Mouse (Mus musculus) cerebellum, postnatal 36 days (tissue): ENCODE results near the gene Arhgap9.
"Not testable (repeated sequence)": the region's sequence is repeated elsewhere in the genome, so short reads cannot be mapped to it uniquely, and the experiment has no call there.

Experiments
- DNase-seq, 2 experiments: peaks; one replicate each; pipeline ENCODE4 v3.0.0; 2021 to 2022; ENCODE audit warnings: mixed read lengths in 2 of 2

Arhgap9 gene

DNA sequence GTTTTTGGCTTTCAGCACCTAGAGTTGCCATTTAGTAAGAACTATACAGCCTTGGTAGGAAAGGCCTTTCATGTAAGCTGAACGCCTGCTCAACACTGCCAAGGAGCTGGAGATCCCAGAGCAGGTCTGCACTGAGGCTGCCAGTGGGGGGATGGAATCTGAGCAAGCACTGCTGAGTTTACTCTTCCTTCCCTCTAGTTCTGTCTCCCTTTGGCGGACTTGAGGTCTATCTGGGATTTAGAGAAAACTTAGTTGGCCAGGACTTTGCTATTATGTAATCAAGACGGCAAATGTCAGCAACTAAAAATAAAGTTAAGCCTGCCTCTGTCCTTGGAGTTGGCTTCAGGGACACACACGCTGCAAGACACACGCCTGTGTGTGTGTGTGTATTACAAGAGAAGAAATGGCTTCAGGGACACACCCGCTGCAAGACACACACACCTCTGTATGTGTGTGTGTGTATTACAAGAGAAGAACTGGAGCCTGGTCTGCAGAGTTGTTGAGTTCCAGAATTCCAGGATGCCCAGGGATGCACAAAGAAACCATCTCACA, 28.7 kb upstream of the Arhgap9 start:
- DNase-seq: no peak

DNA sequence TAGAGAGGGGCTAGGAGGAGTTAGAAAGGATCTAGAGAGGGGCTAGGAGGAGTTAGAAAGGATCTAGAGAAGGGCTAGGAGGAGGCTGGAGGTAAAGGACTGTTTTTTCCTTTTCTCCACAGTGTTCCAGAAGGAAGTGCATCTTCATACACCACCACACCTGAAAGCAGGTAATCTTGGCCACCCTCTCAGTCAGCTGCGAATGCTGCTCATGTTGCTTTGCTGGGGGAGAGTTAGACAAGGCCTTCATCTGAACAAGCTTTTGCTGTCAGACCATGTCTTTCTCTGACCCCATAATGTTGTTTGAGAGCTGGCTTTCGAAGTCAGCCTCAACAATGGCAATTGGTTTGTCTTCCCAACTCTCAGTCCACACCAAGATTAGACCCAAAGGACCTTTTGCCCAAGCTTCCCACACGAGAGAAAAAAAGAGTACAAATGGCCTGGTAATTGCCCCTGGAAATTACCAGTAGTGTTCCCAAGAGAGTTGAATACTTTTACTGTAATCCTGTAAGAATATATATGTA, 28.1 kb upstream of the Arhgap9 start:
- no peak for DNase-seq

DNA sequence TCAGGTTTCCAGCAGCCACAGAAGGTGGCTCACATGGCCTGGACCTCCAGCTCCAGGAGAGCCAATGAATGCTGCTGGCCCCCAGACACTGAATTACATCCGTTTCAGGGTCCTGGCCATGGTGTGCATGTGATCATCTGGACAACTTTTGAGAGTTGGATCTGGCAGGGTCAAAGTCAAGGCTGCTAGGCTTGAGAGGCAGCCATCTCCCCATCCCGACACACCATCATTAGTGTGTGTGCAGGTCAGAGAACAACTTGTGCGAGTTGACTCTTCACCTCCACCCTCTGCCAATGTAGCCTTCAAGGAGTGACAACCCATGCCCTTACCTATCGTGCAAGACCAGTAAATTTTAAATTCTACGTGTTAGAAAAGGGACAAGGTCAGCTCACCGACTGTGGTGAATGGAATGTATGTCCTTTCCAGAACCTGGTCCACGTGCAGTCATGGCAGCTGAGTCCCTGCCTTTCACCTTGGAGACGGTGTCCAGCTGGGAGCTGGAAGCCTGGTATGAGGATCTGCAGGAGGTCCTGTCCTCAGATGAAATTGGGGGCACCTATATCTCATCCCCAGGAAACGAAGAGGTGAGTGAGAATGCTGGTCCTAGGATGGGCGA, 26.8 kb upstream of the Arhgap9 start:
- DNase-seq: no peak

DNA sequence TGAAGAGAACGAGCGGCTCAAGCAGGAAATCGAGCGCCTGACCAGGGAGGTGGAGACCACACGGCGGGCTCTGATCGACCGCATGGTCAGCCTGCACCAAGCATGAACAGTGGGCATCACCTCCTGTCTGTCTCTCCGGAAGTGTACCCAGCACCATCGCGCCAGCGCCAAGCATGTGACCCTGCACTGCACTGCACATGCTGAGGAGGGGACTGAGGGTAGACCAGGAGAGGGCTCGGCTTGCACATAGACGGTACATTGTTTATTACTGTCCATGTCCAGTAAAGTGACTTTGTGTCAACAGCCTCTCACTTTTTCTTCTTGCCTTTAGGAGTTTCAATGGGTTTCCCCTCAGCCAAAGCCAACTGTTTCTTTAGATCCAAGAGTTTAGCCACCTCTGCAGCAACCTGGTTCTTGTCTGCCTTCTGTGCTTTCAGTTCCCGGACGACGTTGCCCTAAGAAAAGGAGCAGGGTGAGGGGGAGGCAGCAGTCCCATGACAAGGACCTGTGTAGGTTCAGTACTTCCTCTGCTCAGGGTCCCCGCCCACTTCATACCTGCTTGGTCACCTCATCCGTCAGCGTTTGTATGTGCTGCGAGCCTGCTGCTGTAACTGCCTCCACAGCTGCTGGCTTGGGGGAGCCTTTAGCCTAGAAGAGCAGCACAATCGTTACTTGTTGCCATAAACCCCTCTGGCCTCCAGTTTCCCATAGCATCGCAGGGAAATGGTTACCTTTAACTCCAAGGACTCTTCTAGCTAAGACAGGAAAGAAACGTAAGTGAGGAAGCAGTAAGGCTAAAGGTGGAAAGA, 25.6 kb upstream of the Arhgap9 start:
- no peak for DNase-seq

DNA sequence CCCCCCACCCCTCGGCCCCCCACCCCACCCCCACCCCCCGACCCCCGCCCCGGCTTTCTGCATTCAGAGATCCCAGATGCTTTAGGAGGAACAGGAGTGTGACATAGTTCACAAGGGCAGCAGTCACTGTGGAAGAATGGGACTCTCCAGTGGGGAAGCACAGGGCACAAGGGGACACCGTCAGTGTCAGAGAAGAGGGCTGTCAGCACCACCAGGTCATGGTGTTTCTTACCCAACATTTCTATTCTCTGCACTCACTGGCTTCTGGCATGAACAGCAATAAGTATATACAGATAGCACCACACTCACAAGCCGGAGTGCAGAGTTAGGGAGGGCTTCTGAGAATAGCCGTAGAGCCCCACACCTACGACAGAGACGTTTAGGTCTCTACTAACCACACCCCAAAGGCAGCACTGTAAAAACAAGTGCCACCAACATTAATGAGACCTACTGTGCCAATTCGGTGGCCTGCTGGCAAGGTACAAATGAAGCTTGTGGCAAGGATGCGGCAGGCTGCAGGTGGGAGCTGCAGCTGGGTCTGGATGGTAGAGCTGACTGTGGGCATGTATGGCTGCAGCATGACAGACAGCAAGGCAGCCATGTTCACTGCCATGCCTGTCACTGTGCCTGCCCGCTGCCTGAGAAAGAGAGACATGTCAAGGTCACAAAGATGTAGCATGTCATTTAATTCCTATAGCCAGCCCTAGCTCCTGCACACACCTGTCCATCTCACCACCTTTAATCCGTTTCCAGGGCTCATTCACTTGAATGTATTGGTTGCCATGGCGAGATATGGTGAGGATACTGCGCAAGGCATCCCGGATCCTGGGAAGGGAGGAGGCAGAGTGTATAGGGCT, 24.5 kb upstream of the Arhgap9 start:
- no peak for DNase-seq

DNA sequence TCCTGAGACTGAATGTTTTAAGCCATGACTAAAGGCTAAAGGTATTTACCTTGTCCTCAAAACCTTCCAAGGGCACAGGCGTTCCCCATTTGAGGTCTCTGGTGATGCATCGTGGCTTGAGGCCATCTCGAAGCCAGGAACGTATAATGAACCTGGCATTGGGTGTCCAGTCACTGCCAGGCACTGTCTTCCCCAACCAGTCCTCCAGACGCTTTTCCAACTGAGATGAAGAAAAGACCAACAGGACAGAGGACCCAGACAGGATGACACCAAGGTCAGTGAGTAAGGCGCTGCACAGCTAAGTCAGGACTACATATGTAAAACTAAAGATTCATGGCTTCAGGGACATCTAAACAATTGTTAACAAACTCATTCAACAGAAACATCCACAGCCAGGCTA, 21.4 kb upstream of the Arhgap9 start:
- no peak for DNase-seq

DNA sequence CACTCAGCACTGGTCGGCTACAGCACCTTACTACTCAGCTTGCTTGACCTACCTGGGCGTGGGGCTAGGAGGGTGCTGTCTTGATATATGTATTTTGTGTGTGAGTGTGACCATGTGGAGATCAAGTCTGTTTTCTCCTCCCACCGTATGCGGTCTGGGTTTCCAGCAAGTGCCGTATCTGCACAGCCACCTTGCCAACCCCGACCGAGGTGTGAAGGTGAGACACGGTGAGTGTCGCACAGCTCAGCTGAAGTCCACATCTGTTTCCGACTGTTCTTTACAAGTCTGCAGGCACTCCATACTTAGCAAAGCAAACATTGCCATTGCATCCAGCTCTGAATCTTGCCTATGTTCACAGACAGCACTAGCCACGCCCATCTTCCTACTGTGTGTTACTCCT, 18.6 kb upstream of the Arhgap9 start:
- no peak for DNase-seq

DNA sequence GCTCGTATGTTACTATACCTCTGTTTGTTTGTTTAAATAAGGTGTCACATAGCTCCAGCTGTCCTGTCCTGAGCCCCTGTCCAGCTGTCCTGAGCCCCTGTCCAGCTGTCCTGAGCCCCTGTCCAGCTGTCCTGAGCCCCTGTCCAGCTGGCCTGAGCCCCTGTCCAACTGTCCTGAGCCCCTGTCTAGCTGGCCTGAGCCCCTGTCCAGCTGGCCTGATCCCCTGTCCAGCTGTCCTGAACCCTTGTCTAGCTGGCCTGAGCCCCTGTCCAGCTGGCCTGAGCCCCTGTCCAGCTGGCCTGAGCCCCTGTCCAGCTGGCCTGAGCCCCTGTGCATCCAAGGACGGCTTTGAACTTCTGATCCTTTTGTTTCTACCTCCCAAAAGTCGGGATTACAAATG, 12.6 kb upstream of the Arhgap9 start:
- DNase-seq: not testable (repeated sequence)

DNA sequence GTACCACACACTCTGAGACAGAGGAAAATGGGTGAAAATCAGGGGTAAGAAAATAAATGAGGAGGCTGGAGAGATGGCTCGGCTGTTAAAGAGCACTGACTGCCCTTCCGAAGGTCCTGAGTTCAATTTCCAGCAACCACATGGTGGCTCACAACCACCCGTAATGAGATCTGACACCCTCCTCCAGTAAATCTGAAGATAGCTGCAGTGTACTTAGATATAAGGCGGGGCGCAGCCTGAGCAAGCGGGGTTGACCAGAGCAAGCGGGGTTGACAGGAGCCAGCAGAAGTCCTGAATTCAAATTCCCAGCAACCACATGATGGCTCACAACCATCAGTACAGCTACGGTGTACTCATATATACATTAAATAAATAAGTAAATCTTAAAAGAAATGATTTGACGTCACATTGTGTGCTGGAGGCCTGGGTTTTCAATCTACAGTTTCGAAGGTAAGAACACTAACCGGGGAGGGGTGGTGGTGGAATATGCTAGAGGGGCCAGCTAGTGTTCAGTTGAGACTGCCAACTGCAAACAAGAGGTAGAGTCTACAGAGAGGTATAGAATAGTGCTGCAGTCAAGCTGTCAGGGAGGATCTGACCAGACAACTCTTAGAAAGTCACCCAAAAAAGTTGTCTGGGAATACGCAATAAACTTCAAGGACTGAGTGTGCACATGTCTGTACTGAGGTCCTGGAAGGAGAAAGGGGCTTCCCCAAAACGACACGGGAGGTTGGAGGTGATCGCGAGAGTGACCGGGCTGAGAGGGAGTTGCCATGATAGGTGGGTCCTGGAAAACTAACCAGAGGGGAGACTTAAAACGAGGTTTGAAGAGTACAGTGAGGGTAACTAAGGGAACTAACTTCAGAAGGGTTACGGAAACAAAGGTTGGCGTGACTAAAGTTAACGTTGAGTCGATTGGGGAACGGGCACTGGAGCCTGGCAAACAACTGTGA, 11.0 kb upstream of the Arhgap9 start:
- no peak for DNase-seq

DNA sequence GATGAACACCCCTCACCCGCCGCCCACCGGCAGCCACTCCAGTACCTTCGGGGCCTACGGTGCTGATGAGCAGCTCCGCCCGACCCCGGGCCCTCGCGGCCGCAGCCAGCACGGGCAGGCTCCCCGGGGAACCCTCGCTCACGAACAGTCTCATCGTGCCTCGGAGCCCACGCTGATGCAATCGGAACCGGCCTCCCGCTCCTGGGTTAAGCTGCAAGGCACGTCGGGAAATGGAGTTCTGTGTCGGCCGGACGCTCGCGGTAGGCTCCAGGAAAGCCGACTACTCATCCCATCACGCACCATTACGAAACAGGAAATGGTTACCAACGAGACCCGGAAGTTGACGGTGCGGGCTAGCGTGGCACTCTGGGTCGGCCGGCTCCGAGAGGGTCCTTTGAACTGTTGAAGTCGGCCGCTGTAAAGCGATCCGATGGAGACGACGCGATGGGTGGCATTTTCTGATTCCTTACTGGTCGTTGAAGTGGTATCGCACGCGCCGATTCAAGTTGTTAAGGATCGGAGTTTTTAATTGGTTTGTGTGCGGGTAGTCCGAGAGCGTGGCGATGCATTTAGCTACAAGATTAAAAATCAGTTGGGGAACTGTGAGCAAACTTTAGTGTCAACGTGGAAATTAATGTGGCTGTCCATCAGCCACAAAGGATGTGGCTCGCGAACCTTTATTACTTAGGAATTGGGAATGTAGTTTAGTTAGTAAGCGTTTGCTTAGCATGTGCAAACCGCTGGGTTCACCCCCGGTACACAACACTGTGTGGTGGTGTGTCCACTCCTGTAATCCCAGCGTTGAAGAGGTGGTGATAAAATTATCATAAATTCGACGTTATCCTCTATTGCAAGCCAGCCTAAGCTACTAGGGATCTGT, 10.0 kb upstream of the Arhgap9 start, which contains the start of gene Mars:
Gene Mars (minus strand): TSS at position 311 of the 880 bp plus-strand sequence.
- DNase-seq: peak; percentile 90 to 95

DNA sequence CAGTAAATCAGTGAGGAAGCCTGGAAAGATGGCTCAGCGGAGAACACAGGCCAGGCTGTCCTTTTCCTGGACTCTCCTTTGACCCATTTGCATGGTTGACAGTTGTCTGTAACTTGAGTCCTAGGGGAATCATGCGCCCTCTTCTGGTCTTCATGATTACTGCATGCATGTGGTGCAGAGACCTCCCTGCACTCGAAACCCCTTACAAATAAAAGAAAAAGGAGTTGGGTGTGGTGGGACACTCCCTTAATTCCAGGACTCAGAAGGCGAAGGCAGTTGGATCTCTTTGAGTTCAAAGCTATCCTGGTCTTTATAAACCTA, 9.4 kb upstream of the Arhgap9 start:
- peak; percentile 78 to 85 for DNase-seq

DNA sequence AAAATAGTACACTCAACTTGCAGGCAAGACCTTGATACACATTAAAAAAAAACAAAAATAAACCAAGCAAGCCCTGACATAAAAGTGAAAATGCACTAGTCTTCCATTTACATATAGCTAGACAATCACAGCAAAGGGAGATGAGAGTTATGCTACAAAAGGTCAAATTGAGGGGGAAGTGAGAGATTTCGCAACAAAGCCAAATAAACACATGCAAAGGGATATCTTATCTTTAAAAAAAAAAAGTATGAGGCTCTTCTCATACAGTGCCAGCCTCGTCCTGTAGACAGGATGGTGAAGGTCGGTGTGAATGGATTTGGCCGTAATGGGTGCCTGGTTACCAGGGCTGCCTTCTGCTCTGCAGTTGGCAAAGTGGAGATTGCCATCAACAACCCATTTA, 8.9 kb upstream of the Arhgap9 start:
- DNase-seq: no peak

DNA sequence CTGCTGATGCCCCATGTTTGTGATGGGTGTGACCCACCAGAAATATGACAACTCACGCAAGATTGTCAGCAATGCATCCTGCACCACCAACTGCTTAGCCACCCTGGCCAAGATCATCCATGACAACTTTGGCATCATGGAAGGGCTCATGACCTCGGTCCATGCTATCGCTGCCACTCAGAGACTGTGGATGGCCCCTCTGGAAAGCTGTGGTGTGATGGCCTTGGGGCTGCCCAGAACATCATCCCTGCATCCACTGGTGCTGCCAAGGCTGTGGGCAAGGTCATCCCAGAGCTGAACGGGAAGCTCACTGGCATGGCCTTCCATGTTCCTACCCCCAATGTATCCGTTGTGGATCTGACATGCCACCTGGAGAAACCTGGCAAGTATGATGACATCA, 8.2 kb upstream of the Arhgap9 start:
- DNase-seq: not testable (repeated sequence)

DNA sequence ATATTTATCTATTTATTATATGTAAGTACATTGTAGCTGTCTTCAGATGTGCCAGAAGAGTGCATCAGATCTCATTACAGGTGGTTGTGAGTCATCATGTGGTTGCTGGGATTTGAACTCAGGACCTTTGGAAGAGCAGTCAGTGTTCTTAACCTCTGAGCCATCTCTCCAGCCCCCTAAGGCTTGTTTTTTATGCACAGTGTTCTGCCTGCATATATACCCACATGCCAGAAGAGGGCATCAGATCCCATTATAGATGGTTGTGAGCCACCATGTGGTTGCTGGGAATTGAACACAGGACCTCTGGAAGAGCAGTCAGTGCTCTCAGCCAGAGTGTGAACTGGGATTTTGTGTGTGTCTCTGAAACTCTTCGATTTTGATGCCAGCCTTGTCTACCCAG, 6.8 kb upstream of the Arhgap9 start:
- DNase-seq: not testable (repeated sequence)

DNA sequence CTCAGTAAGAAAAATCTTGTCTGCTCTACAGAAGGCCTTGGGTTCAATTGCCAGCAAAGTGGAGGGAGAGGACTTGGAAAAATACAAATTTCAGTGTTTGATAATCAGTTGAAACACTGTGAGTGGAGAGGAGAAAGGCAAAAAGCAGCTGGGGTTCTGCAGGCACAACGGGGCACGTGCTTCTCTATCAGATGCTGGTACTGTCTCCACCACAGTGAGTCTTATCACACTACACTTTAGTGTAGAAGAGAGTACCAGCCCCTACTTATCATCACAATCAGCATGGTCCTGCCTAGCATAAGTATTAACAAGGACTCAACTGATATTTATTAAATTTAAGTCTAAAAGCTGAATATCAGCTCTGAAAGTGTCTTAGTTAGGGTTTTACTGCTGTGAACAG, 4.5 kb upstream of the Arhgap9 start:
- no peak for DNase-seq

DNA sequence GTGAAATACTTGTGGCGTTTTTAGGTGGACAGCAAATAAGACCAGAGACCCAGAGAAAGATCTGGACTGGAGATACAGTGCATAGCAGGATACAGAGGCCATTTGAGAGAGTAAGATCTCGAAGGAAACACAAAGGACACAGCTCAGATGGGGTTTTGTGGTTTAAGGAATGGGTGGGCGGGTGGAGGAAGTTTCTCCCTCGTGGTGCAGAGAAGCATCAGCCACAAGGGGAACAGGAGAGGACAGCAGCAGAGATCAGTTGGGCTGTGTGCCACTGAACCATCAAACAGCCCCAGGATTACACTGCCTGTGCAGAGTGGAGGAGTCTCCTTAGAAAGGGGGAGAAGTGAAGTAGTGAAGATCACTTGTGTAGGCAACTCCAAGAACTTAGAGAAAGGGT, 3.8 kb upstream of the Arhgap9 start:
- DNase-seq: no peak

DNA sequence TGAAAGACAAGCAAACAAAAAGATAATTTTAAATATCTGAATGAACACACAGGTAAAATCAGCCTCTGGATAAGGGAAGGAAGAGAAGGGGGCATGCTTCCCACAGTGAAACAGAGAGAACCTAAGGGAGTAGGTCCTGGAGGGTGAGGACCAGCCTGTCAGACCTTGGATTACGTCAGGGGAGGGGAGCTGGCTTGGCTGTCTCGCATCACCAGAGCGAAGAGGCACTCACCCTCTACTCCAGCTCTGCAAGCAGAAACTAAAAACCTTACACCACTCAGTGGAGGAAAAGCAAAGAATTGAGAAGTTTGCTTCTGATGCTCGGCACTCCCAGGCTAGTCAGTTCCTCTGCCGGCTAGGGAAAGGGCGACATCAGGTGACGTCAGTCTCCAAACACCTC, 1.8 kb upstream of the Arhgap9 start:
- no peak for DNase-seq

DNA sequence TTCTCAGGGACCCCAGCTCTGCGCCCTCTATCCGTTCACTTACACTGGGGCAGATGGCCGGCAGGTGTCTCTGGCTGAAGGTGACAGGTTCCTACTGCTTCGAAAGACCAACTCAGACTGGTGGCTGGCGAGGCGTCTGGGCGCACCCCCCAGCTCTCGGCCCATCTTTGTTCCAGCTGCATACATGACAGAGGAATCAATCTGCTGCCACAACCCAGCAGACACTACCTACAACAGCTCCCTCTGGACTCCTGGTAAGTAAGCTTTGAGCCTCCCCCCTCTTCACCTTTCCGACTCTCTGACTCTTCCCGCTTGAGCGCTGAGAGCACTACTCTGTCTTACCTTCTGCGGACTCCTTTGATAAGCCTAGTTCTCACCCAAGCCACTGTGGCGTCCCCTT, 414 bp downstream of the Arhgap9 start:
- DNase-seq: no peak

DNA sequence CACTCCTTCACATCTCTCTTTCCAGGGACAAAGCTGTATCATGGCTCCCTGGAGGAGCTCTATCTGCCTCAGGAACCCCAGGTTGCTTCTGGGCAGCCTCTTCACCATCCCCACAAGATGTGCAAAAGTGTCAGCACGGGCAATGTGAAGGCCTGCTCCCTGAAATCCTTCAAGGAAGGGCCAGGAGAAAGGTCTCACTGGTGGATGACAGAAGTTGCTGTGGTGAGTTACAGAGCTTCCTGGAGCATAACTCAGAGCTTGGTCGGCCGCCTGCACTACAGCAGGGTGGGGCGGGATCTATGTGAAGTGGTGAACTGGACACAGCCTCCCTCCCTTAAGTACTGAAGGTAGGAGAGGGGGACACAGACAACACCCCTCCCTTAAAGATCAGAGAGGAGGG, 905 bp downstream of the Arhgap9 start:
- no peak for DNase-seq

DNA sequence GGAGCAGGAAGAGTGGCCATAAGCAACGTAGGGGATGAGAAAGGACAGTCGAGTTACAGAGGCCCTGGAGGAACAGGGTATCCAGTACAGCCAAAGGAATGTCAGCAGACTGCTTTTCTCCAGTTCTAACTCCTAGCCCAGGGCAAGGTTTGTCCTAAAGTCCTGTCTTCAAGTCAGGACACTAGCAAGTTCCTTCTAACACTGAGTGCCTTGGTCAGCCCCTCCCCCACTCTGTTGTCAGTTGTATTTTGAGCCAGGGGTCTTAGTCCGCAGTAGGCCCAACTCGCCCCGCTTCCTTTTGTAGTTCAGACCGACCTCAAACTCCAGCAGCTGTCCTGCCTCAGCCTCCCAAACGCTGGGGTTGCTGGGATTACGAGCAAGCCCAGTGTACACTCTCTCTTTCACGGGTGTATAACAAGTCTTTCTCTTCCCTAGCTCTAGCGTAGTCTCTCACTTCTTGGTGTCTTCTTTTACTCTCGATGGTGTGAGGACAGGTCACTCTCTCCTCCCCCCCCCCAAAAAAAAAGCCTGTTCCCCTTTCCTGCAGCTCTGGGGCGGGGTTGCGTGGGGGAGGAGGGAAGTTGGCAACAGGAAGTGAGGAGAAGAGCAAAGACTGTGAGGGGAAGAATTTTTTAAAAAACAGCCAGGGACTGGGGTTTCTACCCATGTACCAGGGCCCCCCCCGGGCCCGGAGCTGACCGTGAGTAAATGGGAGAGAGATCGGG, 1.5 kb downstream of the Arhgap9 start:
- no peak for DNase-seq
